Mouse (Mus musculus): ENCODE data around the gene Cyth4.
A peak's percentile ranks its signal among the peaks of the same experiment; 100 is the strongest.

Gene Cyth4

DNA sequence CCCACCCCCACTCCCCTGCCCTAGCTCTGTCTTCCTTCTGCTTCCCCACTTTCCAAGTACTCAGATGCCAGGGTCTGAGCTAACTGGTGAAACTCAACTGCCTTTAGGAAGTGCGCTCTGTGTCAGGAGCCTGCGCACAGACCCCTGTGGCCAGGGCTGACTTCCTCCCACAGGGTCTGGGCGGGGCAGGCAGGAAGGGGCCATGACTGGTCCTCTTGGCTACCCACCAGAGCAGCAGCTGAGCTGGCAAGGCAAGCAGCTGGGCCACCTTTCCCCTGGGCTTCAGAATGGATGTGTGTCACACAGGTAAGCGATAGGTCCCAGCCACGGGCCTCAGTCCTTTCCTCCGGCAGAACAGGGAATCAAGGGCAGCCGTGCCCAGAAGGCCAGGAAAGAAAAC, at the start of gene Cyth4:
Gene Cyth4 (plus strand): TSS at position 134 of the 400 bp plus-strand sequence.
- peak; percentile 26 for DNase-seq (ENCODE audit: low spot score)

DNA sequence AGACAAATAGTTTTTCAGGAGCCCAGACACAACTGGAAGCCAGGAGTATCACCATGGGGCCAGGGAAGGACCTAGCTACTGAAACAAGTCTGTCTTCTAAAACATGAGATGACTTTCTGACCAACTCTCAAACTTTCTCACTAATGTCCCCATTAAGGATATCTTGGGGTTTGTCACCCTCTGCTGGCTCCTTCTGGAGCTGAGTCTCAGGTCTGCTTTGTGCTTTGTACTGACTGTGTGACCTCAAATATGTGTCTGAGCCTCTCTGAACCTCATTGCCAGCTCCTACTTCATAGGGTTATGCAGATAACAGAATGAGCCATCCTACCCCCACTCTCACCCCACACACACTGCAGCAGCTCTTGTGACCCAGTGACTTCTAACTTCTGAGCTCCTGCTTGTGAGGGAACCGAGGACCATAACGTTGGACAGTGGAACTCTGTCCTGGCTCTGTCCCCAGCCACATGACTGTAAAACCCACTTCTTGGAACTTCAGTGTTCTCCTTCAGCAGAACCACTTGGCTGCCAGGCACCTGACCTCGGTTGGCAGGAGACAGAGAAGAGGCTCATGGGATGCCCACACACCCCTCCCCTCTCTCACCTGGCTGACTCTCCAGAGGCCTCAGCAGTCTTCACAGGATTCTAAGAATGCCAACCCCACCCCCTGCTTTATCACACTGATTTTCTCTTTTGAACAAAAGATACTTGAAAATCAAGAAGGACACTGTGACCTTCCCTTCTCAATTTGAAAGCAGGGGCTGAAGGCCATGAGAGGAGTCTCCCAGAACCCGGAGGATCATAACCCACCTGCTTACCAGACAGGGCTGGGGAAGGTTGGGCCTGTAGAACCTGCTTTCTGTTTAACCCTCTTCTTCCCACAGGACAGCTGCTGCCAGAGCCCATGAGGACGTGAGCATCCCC, 49.2 kb upstream of the Cyth4 start:
- no peak for DNase-seq (ENCODE audit: low spot score)

DNA sequence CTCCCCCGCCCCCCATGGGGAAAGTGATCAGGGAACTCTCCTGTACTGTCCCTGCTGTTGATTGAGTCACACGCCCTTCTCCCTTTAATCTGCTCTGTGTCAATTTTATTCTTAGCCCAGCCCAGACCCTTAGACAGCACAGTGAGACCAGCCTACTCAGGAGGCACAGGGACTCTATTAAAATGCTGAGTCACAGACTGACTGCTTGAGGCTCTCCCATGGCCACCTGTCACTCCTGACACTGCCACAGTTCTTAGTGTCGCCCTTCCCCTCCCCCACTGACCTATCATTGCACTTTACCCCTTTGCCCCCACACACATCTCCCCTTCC, 48.5 kb upstream of the Cyth4 start:
- DNase-seq (ENCODE audit: low spot score), result no peak

DNA sequence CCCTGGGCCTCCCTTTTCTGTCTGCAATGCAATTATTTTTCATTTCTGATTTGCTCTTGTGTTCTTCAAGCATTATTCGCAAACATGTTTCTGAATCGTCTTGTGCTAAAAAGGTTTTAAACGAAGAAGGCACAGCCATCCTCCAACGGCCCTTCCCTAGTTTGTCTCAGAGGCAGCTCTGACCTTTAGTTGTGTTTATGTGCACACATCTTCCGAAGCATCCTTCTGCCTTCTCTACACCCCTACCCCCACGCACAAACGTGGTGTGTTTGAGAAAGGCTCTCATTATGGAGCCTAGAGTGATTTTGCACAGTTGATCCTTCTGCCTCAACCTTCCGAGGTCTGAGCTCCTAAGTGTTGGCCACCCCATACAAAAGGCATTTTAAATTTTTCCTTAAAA, 48.1 kb upstream of the Cyth4 start:
- no peak for DNase-seq (ENCODE audit: low spot score)

DNA sequence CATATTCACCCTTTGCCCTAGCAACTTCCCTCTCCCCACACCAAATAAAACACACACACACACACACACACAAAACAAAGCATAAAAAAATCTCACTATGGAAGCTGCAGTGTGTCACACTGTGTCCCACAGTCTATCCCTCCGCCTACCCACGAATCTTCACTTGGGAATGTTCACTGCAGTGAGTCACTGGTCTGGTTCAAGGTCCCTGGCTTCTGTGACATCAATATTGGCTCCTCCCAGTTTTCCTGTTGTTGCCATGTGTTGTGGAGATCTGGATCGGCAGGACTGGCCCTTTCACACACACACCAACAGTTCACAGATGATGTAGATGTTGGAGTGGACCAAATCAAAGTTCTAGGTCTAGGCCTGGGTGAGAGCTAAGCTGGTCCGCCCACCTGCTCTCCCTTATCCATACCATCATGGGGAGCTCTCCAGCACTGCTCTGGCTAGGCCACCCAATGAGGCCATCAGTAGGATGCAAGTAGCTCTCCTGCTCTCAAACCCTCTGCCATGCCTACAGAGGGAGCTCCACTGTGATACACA, 47.6 kb upstream of the Cyth4 start:
- DNase-seq (ENCODE audit: low spot score), result no peak

DNA sequence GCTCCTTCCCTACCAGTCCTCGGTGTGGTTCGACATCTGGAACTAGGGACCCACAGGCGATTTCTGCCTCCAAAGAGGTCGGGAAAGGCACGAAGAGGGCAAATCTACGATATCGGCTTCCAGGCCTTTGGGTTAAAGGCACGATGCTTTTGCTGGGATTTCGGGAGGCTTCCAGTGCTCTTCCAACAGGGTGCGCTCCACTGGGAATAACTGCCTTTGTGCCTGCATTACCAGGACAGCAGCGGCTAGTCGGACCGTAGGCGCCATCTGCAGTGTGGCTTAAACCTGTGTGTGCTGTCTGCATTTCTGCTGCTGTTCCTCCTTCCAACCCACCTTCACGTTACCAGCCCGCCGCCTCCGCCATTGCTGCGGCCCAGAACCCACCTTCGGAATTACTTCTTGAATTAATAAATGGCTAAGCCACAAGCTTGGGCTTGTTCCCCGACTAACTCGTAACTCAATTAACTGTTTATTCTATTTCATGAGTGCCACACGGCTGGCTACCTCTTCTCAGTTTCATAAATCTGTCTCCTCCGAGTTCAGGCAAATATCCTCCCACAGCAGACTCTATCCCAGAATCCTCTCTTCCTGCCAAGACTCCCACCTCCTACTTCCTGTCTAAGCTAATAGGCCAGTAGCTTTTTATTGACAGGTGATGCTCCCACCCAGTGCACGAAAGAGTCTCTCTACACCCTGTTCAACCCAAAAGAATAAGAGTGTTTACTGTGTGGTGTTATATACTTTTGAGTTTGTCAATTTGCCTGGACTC, 42.1 kb upstream of the Cyth4 start:
- no peak for DNase-seq (ENCODE audit: low spot score)

DNA sequence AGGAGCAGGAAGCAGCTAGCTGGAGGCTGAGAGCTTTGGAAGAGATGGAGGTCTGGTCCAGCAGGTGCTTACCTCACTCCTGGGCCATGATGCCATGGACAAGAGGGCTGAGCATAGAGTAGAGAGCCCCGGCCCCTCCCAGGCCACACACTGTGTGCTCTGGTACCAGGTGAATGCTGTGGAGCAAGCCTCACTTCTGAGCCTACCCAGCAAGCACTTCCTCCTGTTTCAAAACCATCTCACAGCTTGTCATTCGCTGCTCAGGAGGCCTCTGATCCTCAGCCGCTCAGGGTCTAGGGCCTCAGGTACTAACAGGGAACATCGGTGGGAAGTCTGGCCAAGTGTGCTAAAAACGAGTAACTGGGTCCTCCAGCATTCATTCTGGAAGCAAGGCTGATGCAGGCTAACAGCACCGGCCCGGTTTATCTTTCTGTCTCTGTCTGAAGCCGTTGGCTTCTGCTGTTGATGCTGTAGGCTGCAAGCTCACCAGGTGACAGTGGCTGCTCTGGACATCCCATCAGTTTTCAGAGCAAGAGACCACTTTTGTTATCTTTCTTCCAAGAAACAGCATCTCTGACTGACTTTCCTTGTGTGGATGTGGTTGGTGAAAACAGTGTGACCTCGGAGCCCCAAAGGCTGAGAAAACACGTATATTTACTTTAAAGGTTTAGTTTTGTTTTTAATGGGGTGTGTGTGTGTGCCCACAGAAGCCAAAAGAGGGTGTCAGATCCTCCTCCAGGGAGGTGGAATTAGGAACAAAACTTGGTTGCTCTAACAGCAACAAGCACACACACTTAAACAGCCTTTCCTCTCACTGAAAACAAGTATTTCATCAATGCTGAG, 38.9 kb upstream of the Cyth4 start:
- DNase-seq (ENCODE audit: low spot score), result no peak

DNA sequence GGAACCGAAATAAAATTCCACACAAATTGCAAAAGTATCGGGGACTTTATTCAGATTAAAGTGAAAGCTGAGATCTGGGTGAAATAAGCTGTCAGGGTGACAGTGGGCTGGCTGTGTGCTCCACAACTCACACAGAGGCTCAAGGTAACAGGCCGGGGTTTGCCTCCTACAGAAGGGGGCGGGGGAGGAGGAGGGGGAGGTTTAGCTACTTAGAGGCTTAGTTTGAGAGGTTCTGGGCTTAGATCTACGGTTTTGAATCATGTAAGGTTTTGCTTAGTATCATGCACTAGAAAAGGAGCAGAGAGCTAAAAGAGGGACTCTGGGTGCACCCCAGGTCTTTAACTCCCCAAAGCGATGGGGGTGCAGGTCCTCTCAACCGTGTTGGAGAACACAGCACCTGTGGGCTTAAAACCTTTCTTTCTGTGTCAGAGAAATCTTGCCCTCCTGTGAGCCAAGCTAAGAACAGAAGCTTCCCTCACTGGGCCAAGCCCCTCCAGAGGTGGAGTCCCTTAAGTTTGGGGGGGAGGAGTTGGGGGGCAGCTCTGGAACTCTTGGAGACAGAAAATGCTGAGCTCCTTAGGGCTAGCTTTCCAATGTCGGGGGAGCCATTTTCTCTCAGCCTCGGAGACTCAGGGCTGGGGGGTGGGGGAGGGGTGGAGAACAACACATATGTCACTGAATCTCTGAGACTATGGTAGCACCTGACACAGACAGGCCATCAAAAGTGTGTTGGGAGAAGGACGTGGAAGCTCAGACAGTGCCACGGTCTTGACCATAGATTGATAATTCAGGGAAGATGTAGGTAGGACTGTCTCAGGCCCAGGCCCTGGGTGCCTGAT, 37.5 kb upstream of the Cyth4 start:
- DNase-seq (ENCODE audit: low spot score), result no peak

DNA sequence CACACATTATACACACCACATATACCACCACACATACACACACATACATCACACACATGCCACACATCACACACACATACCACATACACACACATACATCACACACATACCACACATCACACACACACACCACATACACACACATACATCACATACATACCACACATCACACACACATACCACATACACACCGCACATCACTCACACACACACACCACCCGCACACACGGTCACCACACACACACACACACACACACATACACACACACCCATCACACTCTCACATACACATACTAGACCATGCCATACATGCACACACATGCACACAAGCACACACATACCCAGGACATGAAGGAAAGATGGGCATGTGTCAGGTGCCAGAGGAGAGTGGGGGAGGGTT, 33.5 kb upstream of the Cyth4 start:
- no peak for DNase-seq (ENCODE audit: low spot score)

DNA sequence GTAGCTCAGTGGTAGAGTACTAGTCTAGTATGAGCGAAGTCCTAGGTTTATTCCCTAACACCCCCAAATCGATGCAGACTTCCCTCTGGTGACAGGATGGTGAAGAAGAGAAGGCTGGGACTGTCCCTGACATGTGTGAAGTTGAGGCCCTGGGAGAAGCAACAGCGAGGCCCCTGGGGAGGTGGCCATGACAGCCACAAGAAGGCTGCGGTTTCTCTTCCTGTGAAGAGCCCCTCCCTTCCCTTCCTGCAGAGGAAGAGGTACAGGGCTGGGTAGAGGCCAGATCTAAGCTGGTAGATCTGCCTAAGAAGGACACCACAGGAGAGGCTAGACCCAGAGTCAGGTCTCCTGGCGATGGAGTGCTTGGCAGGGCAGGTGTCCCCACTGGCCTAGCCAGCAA, 32.9 kb upstream of the Cyth4 start:
- DNase-seq (ENCODE audit: low spot score), result no peak

DNA sequence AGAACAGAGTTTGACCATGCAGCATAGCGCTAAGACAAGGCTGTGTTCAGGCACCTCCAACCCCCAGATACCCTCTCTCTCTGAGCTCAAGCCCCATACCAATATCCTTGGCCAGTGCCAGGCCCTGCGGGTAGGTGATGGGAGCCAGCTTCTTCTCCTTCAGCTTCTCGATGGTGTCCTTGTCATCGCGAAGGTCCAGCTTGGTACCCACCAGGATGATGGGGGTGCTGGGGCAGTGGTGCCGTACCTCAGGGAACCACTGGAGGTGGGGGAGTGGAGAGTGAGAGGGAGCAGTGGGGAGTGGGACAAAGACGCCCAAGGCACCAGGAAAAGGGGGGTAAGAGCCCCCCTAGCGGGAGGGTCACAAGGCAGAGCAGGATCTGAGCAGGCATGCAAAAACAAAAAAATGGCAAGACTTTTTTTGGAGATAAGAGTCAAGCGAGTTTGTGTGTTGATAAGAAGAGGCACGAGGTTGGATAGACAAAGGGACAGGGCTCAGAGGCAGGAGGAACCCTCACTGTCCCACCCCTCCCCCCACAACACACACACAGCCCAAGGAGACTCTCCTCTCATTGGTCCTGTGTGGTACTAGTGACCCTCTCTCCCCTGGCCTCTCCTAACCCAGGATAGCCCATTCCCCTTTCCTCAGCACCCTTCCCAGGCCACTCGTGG, 31.9 kb upstream of the Cyth4 start:
- no peak for DNase-seq (ENCODE audit: low spot score)

DNA sequence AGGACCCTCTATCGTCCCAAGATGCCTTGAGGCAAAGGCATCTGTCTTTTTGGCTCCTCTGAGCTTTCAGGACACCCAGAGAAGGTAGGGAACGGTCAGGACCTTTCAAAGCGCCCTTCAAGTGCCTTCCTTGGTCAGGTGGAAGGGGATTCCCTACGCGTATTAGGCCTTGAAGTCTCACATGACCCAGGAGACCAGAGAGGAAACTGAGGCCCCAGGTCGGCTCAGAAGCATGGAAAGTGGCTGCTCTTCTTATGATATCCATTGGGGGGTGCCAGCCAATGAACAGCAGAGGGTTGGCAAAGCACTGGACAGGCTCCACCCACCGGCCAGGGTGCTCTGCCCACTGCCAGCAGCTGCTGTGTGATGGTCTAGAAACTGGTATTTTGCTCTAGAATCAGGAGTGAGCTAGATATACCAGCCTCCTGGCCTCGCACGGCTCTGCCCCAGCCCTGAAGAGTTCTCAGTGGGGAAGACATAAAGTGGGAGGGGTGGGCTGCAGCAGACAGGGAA, 29.2 kb upstream of the Cyth4 start:
- no peak for DNase-seq (ENCODE audit: low spot score)

DNA sequence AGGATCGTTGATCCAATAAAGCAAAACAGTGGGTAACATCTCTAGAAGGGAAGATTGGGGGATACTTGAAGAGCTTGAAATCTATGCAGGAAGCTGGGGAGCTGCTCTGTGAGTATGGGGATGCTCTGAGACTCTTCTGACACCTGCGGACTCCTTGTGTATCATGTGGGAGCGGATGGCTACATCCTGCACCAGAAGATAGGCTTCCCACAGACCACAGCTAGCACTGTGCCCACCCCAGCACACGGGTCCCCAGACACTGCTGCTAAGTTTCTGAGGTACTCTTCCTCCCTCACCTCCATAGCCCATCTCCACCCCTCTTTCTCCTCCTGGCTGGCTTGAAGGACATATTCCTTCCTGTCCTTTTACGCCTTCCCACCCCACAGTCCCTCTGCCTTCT, 26.7 kb upstream of the Cyth4 start:
- DNase-seq (ENCODE audit: low spot score), result no peak

DNA sequence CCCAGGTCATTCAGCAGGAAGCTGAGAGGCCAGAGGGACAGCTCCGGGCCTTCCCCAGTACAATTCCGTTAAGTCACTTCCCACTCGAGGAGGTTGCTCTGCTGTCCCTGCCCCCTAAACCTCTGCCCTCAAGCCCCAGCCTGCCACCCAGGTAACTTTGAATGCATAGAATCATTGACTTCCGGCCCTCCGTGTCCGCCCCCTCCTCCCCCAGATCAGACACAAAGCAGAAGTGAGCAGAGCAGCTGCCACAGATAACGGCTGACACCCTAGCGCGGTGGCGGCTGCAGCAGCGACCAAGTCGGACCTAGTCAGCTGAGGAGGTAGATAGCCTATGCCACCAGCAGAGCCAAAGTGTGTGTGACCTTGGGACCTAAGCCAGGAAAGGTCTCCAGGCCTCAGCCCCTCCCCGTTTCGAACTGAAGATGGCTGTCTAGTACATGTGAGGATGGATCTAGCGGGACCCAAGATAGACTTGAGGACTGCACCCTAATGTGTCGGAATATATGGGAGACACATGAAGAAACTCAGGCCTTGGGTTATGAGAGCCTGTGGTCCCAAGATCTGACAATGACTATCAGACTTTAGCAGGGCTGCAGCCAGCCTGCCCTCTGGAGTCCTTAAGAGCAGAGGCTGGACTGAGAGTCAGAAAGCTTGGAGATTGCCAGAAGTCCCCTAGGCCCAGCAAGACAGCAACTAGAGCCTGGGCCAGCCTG, 25.1 kb upstream of the Cyth4 start:
- peak; percentile 72 for DNase-seq (ENCODE audit: low spot score)

DNA sequence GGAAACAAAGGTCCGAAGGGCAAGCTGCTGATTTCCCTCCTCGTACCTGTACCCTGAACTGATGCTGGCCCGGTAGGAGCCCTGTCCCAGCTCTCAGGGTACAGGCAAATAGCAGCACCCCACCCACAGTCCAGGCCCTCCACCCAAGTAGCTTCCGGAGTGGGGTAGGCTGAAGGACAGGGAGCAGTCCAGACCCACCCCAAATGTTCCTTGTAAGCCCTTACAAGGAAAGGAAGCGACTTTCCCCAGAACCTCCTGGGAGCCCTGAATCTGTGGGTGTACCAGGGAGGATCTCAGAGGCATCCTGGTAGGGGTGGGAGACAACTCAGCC, 24.6 kb upstream of the Cyth4 start:
- DNase-seq (ENCODE audit: low spot score), result no peak

DNA sequence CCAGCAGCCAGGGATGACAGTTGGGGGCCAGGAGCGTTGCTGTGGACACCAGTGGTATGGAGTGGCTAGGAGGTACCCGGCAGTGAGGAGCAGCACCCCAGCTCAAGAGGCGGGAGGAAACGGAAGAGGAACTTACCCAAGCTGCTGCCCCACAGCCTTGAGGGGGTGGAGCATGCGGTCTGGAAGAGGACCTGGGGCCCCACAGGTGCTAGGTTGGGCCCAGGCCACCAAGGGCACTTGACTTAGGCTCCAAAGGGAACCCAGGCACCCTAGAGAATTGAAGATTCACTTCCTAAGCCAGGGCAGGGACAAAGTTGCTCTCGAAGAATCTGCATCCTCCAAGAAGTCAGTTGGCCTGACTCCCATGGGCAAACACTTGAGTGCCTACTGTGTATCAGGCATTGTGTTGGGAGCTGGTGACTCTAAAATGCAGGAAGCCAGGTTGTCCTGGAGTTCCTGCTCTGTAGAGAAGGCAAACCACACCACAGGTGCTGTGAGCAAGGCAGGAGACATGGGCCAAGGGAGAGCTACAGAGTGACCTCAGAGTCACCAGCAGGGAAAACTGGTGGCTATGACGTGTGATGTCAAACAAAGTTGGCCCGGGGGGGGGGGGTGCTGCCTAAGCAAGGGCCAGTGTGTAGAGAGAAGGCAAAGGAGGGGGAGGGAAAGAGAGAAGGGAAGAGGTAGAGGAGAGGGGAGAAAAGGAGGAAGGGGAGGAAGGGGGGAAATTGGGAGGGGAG, 24.0 kb upstream of the Cyth4 start, which contains the start of gene Rac2:
Gene Rac2 (minus strand): TSS at position 126 of the 740 bp plus-strand sequence.
- DNase-seq (ENCODE audit: low spot score), result peak; percentile 44

DNA sequence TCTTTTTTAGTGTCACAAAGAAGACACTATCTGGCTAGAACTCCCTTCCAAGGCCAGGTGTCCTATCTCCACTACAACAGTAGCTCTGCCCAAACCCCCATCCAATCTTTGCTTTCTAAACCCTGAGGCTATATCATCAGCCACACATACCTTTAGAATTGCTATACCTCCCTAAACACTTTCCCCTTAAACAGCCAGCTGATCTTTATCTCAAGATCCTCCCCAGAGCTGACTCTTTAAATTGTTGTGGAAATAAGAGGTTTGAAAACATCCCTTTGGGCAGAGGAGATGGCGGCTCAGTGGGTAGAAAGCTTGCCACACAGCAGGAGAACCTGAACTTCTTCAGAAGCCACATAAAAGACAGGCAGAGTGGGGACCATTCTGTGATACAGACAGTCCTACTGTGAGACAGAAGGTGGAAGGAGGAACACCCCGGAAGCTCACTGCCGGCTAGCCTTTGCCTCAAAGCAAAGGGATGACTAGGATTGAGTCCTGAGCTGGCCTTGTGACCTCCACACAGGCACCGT, 20.5 kb upstream of the Cyth4 start:
- DNase-seq (ENCODE audit: low spot score), result no peak

DNA sequence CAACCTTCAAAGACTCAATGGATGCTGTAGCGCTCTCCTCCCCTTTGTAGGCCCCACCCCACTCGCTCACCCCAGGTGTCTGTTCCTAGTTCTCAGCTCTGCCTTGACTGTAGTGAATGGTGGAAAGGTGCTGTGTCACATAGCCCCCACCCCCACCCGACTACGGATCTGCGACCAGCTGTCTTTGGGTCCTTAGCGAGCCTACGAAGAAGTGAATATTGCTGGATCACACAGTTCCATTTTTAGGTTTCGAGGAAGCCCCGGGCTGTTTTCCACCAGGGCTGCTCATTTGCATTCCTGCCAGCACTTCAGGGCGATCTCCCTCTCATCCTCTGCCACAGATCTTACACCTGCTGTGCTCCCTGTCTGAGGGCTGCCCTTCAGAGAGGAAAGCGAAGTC, 13.5 kb upstream of the Cyth4 start:
- no peak for DNase-seq (ENCODE audit: low spot score)

DNA sequence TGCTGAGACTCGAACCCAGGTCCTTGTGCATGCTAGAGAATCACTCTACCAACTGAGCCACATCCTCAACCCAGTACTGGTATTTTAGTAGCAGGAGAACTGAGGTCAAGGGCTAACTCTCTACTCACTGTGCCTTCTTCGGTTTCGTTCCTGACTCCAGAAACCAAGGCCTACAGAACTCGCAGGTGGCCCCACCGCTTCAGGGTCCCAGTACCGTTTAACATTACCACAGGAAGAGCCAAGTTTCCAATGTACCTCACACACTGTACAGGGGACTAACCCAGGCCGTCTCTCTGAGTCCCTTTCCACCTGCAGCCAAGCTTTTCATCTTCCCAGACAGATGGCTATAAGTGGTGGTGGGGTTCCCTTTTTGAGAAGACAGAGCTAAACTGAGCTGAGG, 11.4 kb upstream of the Cyth4 start:
- DNase-seq (ENCODE audit: low spot score), result no peak
